In the genomic region with DNA sequence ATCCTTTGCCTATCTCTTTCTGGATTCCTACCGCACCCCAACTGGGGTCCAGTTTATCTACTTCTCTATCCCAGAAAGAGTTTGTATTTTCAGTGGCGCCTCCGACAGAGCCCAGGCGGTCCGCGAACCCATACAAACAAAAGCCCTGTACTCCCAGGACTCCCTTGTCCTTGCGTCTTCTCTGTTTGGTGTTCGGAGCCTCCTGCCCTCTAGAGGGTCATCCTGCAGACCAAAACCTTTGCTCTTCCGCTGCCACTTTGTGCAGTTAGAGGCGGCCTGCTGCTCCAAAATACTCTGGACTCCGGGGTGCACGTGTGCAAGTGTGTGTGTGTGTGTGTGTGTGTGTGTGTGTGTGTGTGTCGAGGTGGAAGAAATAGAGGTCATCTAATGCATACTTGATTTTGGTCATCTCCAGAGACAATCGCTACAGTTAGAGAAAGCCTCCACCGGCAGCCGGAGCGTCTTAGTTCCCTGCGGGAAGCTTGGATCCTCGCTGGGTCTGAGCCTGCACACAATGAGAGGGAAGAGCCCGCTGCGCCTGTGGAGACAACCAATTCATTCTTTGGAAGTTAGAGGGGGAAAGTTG, we compare ENCODE assay signal across 8 mouse cellular contexts. TPM values are rescaled to one million over a fixed set of nuclear protein-coding genes. Genes with fewer than 3 reads are reported as not detected.
DNase-seq lines count a peak whose midpoint lies in the region; ATAC-seq and TF ChIP-seq lines count a peak whose summit lies in the region.

No protein-coding gene starts in this region.

- H3K9ac ChIP-seq in embryonic facial prominence, embryonic 15.5 days, result peak overlapping the region; percentile 81; the same call in 1 of the 2 replicates
- H3K9ac ChIP-seq in hindbrain, embryonic 16.5 days (ENCODE audit: low read depth, low read length), result peak overlapping the region; percentile 77
- H3K9ac ChIP-seq in liver, embryonic 13.5 days, result peak overlapping the region; percentile 47; the same call in 1 of the 2 replicates

- peak overlapping the region; percentile 81 for H3K4me3 ChIP-seq in embryonic facial prominence, embryonic 15.5 days (replicated peaks)
- peak overlapping the region; percentile 77 for H3K4me3 ChIP-seq in hindbrain, embryonic 16.5 days (ENCODE audit: low read length)
- peak overlapping the region; percentile 56 for H3K4me3 ChIP-seq in liver, embryonic 13.5 days (replicated peaks)
- peak overlapping the region; percentile 46 for H3K4me3 ChIP-seq in olfactory bulb, adult 2 months (ENCODE audit: insufficient read depth, low read depth, low read length)

- WGBS in embryonic facial prominence, embryonic 15.5 days, result 1% methylated on average over 21 of the region's 21 CpGs
- under 1% methylated on average over 21 of the region's 21 CpGs for WGBS in hindbrain, embryonic 16.5 days
- WGBS in liver, embryonic 13.5 days (ENCODE audit: insufficient replicate concordance), result 7% methylated on average over 21 of the region's 21 CpGs
- 6% methylated on average over 21 of the region's 21 CpGs for WGBS in olfactory bulb, adult 2 months

- peak overlapping the region; percentile 86 for H3K27ac ChIP-seq in embryonic facial prominence, embryonic 15.5 days (replicated peaks)
- no peak overlapping the region for H3K27ac ChIP-seq in hindbrain, embryonic 16.5 days (ENCODE audit: low read depth, low read length)
- no peak overlapping the region for H3K27ac ChIP-seq in liver, embryonic 13.5 days
- no peak overlapping the region for H3K27ac ChIP-seq in olfactory bulb, adult 2 months (ENCODE audit: insufficient read depth, low read depth, low read length)

- H3K9me3 ChIP-seq in embryonic facial prominence, embryonic 15.5 days (replicated peaks), result no peaks in the 10 kb centered on the region
- no peaks in the 10 kb centered on the region for H3K9me3 ChIP-seq in hindbrain, embryonic 16.5 days (ENCODE audit: control insufficient read depth, low read length)
- H3K9me3 ChIP-seq in liver, embryonic 13.5 days (replicated peaks), result no peaks in the 10 kb centered on the region

- TF ChIP-seq CTCF in olfactory bulb, adult 2 months (IDR thresholded peaks at IDR 0.05; ENCODE audit: insufficient read depth, low read depth, low read length), result no peak

- H3K4me1 ChIP-seq in embryonic facial prominence, embryonic 15.5 days, result peaks cover 22% of the 10 kb centered on the region
- peaks cover 3% of the 10 kb centered on the region; the same call in 1 of the 2 replicates for H3K4me1 ChIP-seq in hindbrain, embryonic 16.5 days (ENCODE audit: control insufficient read depth, insufficient read depth, low read depth, low read length)
- no peaks in the 10 kb centered on the region for H3K4me1 ChIP-seq in liver, embryonic 13.5 days (replicated peaks)
- H3K4me1 ChIP-seq in olfactory bulb, adult 2 months (ENCODE audit: control insufficient read depth, insufficient read depth, low read length), result peaks cover 10% of the 10 kb centered on the region; the same call in 1 of the 2 replicates

- no peak for DNase-seq in frontal cortex, postnatal 14 days (ENCODE audit: low spot score in 2 of 2)
- peak; percentile 41 for DNase-seq in NIH3T3 (ENCODE audit: low read depth)
- DNase-seq in liver, embryonic 13.5 days, result no peak
- no peak for DNase-seq in frontal cortex, postnatal 25 days (ENCODE audit: low spot score in 2 of 2)

- peaks cover 6% of the 10 kb centered on the region; the same call in 1 of the 2 replicates for H3K27me3 ChIP-seq in embryonic facial prominence, embryonic 15.5 days
- H3K27me3 ChIP-seq in hindbrain, embryonic 16.5 days (replicated peaks; ENCODE audit: control insufficient read depth, insufficient read depth, low read length), result no peaks in the 10 kb centered on the region
- peaks cover 53% of the 10 kb centered on the region for H3K27me3 ChIP-seq in liver, embryonic 13.5 days

- 0 out of 2 replicates have a peak, but pooled peaks have one; percentile 35 for ATAC-seq in frontal cortex, adult (ENCODE audit: low TSS enrichment)
- ATAC-seq in embryonic facial prominence, embryonic 15.5 days (ENCODE audit: insufficient number of reproducible peaks, low FRiP score, low TSS enrichment, low read depth), result no peak
- no peak for ATAC-seq in hindbrain, embryonic 16.5 days
- ATAC-seq in liver, embryonic 13.5 days (ENCODE audit: low read depth), result no peak

- H3K36me3 ChIP-seq in embryonic facial prominence, embryonic 15.5 days, result no peaks in the 10 kb centered on the region
- H3K36me3 ChIP-seq in hindbrain, embryonic 16.5 days (ENCODE audit: control insufficient read depth, insufficient read depth, low read length), result no peaks in the 10 kb centered on the region
- H3K36me3 ChIP-seq in liver, embryonic 13.5 days, result no peaks in the 10 kb centered on the region

- peak overlapping the region; percentile 80 for H3K4me2 ChIP-seq in embryonic facial prominence, embryonic 15.5 days (replicated peaks)
- H3K4me2 ChIP-seq in hindbrain, embryonic 16.5 days (ENCODE audit: low read length), result peak overlapping the region; percentile 98
- H3K4me2 ChIP-seq in liver, embryonic 13.5 days, result peak overlapping the region; percentile 67

- TF ChIP-seq POLR2A in olfactory bulb, adult 2 months (IDR thresholded peaks at IDR 0.05; ENCODE audit: insufficient read depth, low read depth, low read length), result no peak

RNA-seq across cellular contexts. Expression of a gene that starts 1.1 kb away (rescaled TPM):
- polyA plus RNA-seq in embryonic facial prominence, embryonic 15.5 days (2015; fragmentation: Nextera tagmentation; extraction: Ambion mirVana), result 9.3 and 11.7 TPM in 2 replicates
- 1.5 TPM in 2 replicates for polyA plus RNA-seq in hindbrain, embryonic 16.5 days (2015; fragmentation: Nextera tagmentation; extraction: Ambion mirVana)
- polyA plus RNA-seq in liver, embryonic 13.5 days (2015; fragmentation: Nextera tagmentation; extraction: Ambion mirVana), result 0.36 and 0.46 TPM in 2 replicates
- polyA plus RNA-seq in olfactory bulb, adult 2 months (2012; ENCODE audit: insufficient read depth, insufficient read length, low replicate concordance, missing spikeins), result not detected in 2 replicates
